Mouse (Mus musculus): ENCODE data around the gene Tex48. TPM values are rescaled to one million over a fixed set of nuclear protein-coding genes. Genes with fewer than 3 reads are reported as not detected.

The Tex48 gene
- polyA plus RNA-seq, 1 experiment, result not detected

Other genes with a start within 250 kb of the Tex48 start
- gene Akna, start 219.1 kb downstream of the Tex48 start, polyA plus RNA-seq (2012; rRNA removed), result 1.8 and 3.5 TPM in 2 replicates
- 4.7 and 4.8 TPM in 2 replicates for gene Whrn, start 126.4 kb downstream of the Tex48 start, polyA plus RNA-seq (2012; rRNA removed)
- 115 and 120 TPM in 2 replicates for gene Atp6v1g1, start 77.7 kb downstream of the Tex48 start, polyA plus RNA-seq (2012; rRNA removed)
- gene Tmem268, start 63.6 kb downstream of the Tex48 start, polyA plus RNA-seq (2012; rRNA removed), result 9.2 and 9.9 TPM in 2 replicates
- not detected in 2 replicates for gene Gm11213, start 17.2 kb downstream of the Tex48 start, polyA plus RNA-seq (2012; rRNA removed)
- gene Gm11214, start 41.0 kb upstream of the Tex48 start, polyA plus RNA-seq (2012; rRNA removed), result not detected in 2 replicates
- gene Tnfsf15, start 122.7 kb upstream of the Tex48 start, polyA plus RNA-seq (2012; rRNA removed), result 0.38 and 0.62 TPM in 2 replicates
- 0.28 and 0.52 TPM in 2 replicates for gene Tnfsf8, start 238.9 kb upstream of the Tex48 start, polyA plus RNA-seq (2012; rRNA removed)

Data from urinary bladder, adult 2 months (tissue).